Mouse (Mus musculus) small intestine, adult 2 months (tissue): Measurements from ENCODE around the gene Tes3-ps.

Source experiments
- CTCF ChIP-seq: fragments of 200-500 bp; IDR thresholded peaks from 2 replicates; pipeline ENCODE4 v1.5.1; 2012; ENCODE audit warnings: low read depth, mild to moderate bottlenecking, control low read depth, inconsistent platforms, low read length, moderate library complexity, mixed read lengths; ENCODE audit not compliant: insufficient replicate concordance, insufficient read length; ENCODE audit errors: extremely low read depth
- POLR2A ChIP-seq: fragments of 200-500 bp; IDR thresholded peaks from 2 replicates; pipeline ENCODE4 v1.6.1; 2012; ENCODE audit warnings: low read depth, mild to moderate bottlenecking, control low read depth, inconsistent platforms, low read length, moderate library complexity

DNA sequence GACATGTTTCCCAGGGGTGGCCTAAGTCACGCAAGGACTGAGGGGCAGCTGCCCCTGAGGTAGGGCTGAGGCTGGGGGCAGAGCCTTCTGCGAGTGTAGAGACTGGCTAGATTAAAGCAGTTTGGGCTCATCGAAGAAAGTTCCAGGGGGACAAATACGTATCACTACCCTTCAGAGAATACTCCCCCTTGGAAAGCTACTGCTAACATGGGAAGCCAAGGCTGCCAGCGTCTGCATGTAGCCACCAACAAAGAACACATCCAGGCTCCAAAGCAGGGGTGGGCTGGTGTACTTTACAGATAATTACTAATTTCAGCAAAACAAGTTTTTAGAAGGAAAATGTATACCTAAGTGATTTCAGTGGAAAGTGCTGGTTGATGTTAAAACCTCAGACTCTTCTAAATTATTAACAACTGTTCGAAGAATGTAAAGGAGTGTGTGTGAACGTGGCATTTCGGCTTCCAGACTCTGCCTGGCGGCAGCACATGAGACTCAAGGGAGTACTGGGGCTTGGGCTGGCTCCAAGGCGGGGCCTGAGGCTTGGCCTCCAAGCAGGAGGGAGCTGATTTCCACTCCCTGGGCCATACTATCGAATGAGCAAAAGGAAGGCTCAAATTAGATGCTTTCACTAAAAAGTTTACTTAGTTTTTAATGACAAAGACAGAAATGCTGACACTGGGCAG is 26.6 kb upstream of the Tes3-ps start:
- TF ChIP-seq CTCF, result no peak
- no peak for TF ChIP-seq POLR2A
